Mouse (Mus musculus) forebrain, embryonic 12.5 days (tissue): ENCODE measurements at regions not wholly inside any gene's neighbourhood (a gene's known extent, or its start where the extent isn't known, plus 50 kb on each side); places are given as distances from the start of the nearest gene placed in this dataset.

Experiments used
- ATAC-seq: fragments of 200-750 bp; cut with Nextera tagmentation; 2 replicates; pipeline ENCODE4 v1.8.0; 2017; ENCODE audit warnings: moderate TSS enrichment; ENCODE audit not compliant: low FRiP score
- H3K27ac ChIP-seq: fragments of 300-500 bp; sonication (generic); 2 replicates; pipeline ENCODE4 v1.5.1; 2016; ENCODE audit warnings: mild to moderate bottlenecking
- H3K27me3 ChIP-seq: fragments of 300-500 bp; sonication (generic); 2 replicates; pipeline ENCODE4 v1.6.1; 2016; ENCODE audit warnings: mild to moderate bottlenecking
- H3K36me3 ChIP-seq: fragments of 300-500 bp; sonication (generic); replicated peaks from 2 replicates; pipeline ENCODE4 v1.6.1; 2016; ENCODE audit warnings: mild to moderate bottlenecking
- H3K4me1 ChIP-seq: fragments of 300-500 bp; sonication (generic); 2 replicates; pipeline ENCODE4 v1.6.1; 2016
- H3K4me2 ChIP-seq: fragments of 300-500 bp; sonication (generic); 2 replicates; pipeline ENCODE4 v1.6.1; 2016; ENCODE audit warnings: mild to moderate bottlenecking, moderate library complexity
- H3K4me3 ChIP-seq: fragments of 300-500 bp; sonication (generic); replicated peaks from 2 replicates; pipeline ENCODE4 v1.5.1; 2016; ENCODE audit warnings: mild to moderate bottlenecking
- H3K9ac ChIP-seq: fragments of 300-500 bp; sonication (generic); 2 replicates; pipeline ENCODE4 v1.6.1; 2016; ENCODE audit warnings: mild to moderate bottlenecking
- H3K9me3 ChIP-seq: fragments of 300-500 bp; sonication (generic); 2 replicates; pipeline ENCODE4 v1.6.1; 2016
- WGBS: fragments of 180-500 bp; shearing (Covaris S2); methylation state at CpG from one replicate; pipeline ENCODE4 v1.1.7; 2016; 5-methylcytosine and 5-hydroxymethylcytosine counted together

DNA sequence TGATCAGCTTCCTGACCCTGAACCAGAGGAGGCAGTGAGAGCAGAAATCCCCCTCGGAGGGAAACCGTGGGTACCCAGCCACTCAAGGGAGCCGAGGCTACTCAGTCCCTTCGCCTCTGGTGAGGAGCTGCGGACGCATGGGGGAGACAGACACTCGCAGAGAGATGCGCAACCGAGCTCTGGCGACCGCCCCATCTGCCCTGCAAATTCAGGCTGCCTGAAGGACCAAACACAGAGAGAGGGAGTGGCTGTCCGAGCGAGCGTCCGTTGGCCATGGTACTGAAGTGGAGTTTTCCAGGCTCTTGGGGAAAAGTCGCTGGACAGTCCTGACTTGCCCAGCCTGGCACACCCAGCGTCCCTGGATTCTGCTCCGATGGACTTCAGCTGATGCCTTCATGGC is 95.2 kb downstream of the Mrm1 start:
- 4% methylated on average over 18 of the region's 18 CpGs for WGBS
- Histone ChIP-seq H3K4me2 (no peak overlapping the region), H3K9me3 (no peaks in the 10 kb centered on the region), H3K36me3 (no peaks in the 10 kb centered on the region), H3K4me3 (no peak overlapping the region), H3K27me3 (peaks cover 63% of the 10 kb centered on the region), H3K4me1 (peaks cover 20% of the 10 kb centered on the region; the same call in 1 of the 2 replicates), H3K27ac (no peak overlapping the region), H3K9ac (no peak overlapping the region)
- 0 out of 2 replicates have a peak, but pooled peaks have one; percentile 23 for ATAC-seq

DNA sequence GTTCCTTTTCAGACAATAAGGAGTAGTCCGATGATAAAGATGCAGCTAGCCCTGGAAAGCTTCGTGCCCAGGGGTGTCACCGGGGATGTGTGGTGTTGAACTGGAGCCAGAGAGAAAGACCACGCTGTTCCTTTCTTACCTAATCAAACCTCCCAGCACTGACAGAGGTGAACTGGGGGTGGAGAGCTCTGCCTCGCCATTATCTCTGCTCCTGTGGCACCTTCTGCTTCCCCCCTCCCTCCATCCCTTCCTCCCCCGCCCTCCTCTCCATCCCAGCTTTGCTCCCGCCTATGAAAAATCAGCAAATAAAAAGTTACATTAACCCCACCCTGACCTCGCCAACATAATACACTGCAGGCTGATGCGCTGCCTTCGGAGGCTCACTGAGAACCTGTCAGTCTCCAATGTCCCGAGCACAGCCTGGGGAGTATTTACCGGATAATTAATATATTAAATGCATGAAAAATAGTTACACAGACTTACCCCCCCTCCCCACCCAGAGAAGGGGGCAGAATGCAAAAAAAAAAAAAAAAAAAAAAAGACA is 96.6 kb downstream of the Mrm1 start:
- Histone ChIP-seq H3K9ac (no peak overlapping the region), H3K4me1 (peaks cover 15% of the 10 kb centered on the region; the same call in 1 of the 2 replicates), H3K27ac (no peak overlapping the region), H3K4me2 (no peak overlapping the region), H3K9me3 (no peaks in the 10 kb centered on the region), H3K4me3 (no peak overlapping the region), H3K27me3 (peaks cover 59% of the 10 kb centered on the region), H3K36me3 (no peaks in the 10 kb centered on the region)
- WGBS: 59% methylated on average over 12 of the region's 12 CpGs
- ATAC-seq: peak; percentile 27; the same call in 1 of the 2 replicates

DNA sequence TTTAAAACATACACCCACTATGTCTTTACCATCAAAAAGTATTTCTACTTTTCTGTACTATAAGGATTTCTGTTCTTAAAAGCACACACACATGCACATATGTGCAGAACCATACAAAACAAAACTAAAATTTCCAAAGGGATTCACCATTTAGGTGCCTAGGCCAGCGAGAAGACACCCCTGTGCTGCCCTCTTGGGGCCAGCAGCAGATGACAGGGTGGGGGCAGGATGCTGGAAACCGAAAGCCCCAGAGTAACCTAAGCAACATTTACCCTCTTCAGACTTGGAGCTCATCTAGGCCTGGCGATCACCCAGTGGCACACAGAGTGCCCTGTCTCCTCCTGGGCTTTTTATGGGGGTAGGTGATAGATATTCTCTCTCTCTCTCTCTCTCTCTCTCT is 97.3 kb downstream of the Mrm1 start:
- 32% methylated on average over 3 of the region's 3 CpGs for WGBS
- no peaks in the 10 kb centered on the region for H3K36me3 ChIP-seq
- peaks cover 15% of the 10 kb centered on the region; the same call in 1 of the 2 replicates for H3K4me1 ChIP-seq
- no peak overlapping the region for H3K27ac ChIP-seq
- no peak overlapping the region for H3K4me3 ChIP-seq
- no peak overlapping the region for H3K4me2 ChIP-seq
- H3K9ac ChIP-seq: no peak overlapping the region
- peaks cover 54% of the 10 kb centered on the region for H3K27me3 ChIP-seq
- H3K9me3 ChIP-seq: no peaks in the 10 kb centered on the region
- ATAC-seq: no peak

DNA sequence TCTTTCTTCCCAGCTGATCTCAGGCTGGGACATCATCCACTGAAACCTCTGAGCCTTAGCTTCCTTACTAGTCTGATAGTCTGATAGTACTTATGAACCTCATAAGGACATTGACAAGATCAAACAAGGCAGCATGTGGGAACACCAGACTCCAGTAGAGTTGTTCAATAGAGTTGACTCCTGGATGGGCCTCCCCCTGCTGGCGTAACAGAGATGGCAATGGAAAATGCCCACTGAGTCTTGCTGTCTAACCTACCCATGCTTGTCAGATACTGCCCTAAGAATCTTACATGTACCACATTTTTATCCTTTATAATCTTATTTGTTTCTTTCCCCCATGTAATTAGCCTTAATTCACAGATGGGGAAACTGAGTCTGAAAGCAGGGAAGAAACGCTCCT is 98.2 kb downstream of the Mrm1 start:
- Histone ChIP-seq H3K4me1 (peaks cover 8% of the 10 kb centered on the region; the same call in 1 of the 2 replicates), H3K27ac (no peak overlapping the region), H3K4me2 (no peak overlapping the region), H3K27me3 (peaks cover 45% of the 10 kb centered on the region), H3K9ac (no peak overlapping the region), H3K9me3 (no peaks in the 10 kb centered on the region), H3K36me3 (no peaks in the 10 kb centered on the region), H3K4me3 (no peak overlapping the region)
- no peak for ATAC-seq
- WGBS: 76% methylated on average over 2 of the region's 2 CpGs

- Histone ChIP-seq H3K36me3 (no peaks in the 10 kb centered on the region), H3K4me3 (no peak overlapping the region), H3K27me3 (peaks cover 36% of the 10 kb centered on the region), H3K4me1 (peaks cover 6% of the 10 kb centered on the region; the same call in 1 of the 2 replicates), H3K9ac (no peak overlapping the region), H3K27ac (no peak overlapping the region), H3K4me2 (no peak overlapping the region), H3K9me3 (no peaks in the 10 kb centered on the region)
- WGBS: 92% methylated on average over 1 of the region's 1 CpGs
- ATAC-seq: no peak
These were observed 99.5 kb downstream of the Mrm1 start for GRCm38 (mm10) chr11:84719781-84720180.

DNA sequence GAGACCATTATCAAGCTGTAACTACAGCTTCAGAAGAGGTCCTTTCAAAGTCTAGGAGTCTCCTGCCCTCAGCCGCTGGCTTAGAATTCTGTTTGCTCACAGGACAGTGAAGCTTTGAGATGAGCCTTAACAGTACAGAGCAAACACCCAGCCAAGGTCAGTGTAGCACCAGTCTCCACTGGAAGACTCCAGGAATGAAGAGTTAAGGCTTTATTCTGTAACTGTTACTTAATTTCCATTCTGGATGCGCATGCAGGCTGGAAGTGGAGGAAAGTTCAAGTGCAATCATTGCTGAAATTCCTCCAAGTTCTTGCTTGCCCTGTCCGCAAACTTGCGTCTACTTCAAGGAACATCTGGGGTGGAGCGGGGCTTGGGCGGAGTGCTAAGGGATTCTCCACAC is 106.6 kb downstream of the Mrm1 start:
- WGBS: 93% methylated on average over 6 of the region's 6 CpGs
- Histone ChIP-seq H3K4me1 (peaks cover 20% of the 10 kb centered on the region), H3K27ac (no peak overlapping the region), H3K36me3 (no peaks in the 10 kb centered on the region), H3K4me3 (no peak overlapping the region), H3K27me3 (peaks cover 61% of the 10 kb centered on the region), H3K9ac (no peak overlapping the region), H3K9me3 (no peaks in the 10 kb centered on the region), H3K4me2 (no peak overlapping the region)
- ATAC-seq: no peak

GRCm38 (mm10) chr11:84711886-84712285 is 107.4 kb downstream of the Mrm1 start:
- 47% methylated on average over 6 of the region's 6 CpGs for WGBS
- Histone ChIP-seq H3K4me2 (no peak overlapping the region), H3K4me3 (no peak overlapping the region), H3K27ac (no peak overlapping the region), H3K9ac (no peak overlapping the region), H3K9me3 (no peaks in the 10 kb centered on the region), H3K36me3 (no peaks in the 10 kb centered on the region), H3K4me1 (peaks cover 29% of the 10 kb centered on the region), H3K27me3 (peaks cover 70% of the 10 kb centered on the region)
- ATAC-seq: no peak

DNA sequence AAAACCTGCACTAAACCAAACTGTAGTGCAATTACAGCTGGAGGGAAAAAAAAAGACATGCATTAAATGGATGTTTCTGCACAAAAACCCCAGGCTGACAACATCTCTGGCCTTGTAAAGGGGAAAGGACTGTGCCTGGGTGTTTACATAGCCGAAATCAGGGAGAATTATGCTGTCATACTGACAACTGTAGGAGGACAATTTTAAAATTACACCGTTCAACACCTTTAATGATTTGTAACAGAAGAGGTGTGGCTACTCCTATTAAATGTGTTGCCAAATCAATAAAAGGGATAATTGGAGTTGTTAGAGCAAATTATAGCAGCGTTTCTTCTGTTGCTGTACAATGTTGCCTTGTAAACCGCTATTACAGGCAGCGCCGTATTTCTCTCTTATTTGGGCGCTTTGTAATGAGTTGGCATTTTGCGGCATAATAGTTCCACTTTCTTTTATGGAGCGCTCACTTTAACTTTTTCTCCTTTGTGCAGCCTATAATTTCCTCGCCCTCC is 111.0 kb downstream of the Mrm1 start:
- H3K9ac ChIP-seq: no peak overlapping the region
- peak overlapping the region; percentile 56; the same call in 1 of the 2 replicates for H3K27ac ChIP-seq
- H3K36me3 ChIP-seq: no peaks in the 10 kb centered on the region
- 37% methylated on average over 10 of the region's 10 CpGs for WGBS
- H3K27me3 ChIP-seq: peaks cover 87% of the 10 kb centered on the region
- H3K4me1 ChIP-seq: peaks cover 36% of the 10 kb centered on the region
- no peak overlapping the region for H3K4me3 ChIP-seq
- no peaks in the 10 kb centered on the region for H3K9me3 ChIP-seq
- ATAC-seq: 0 out of 2 replicates have a peak, but pooled peaks have one; percentile 36
- H3K4me2 ChIP-seq: peak overlapping the region; percentile 29; the same call in 1 of the 2 replicates

DNA sequence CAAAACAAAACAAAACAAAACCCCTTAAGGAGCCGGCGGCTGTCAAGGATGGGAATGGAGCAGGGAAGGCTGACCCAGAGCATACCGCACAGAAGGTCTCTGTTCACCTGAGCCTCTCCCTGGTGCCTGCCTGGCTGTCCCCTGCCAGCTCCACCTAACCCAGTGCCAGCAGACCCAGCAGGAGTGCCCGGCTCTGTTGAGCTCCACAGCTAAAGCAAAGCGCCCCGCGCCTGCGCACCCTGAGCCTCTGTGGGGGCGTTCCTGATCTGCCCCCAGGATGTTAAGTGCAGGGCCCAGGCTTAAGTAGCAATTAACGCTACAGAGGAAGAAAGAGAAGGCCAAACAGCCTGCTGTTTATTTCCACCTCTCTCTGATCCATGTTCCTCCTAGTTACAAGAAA is 111.5 kb downstream of the Mrm1 start:
- Histone ChIP-seq H3K9me3 (no peaks in the 10 kb centered on the region), H3K27me3 (peaks cover 87% of the 10 kb centered on the region), H3K4me2 (peak overlapping the region; percentile 29), H3K4me1 (peaks cover 36% of the 10 kb centered on the region), H3K9ac (peak overlapping the region; percentile 40; the same call in 1 of the 2 replicates), H3K4me3 (no peak overlapping the region), H3K27ac (peak overlapping the region; percentile 56), H3K36me3 (no peaks in the 10 kb centered on the region)
- WGBS: 9% methylated on average over 10 of the region's 10 CpGs
- peak; percentile 55; the same call in 1 of the 2 replicates for ATAC-seq

DNA sequence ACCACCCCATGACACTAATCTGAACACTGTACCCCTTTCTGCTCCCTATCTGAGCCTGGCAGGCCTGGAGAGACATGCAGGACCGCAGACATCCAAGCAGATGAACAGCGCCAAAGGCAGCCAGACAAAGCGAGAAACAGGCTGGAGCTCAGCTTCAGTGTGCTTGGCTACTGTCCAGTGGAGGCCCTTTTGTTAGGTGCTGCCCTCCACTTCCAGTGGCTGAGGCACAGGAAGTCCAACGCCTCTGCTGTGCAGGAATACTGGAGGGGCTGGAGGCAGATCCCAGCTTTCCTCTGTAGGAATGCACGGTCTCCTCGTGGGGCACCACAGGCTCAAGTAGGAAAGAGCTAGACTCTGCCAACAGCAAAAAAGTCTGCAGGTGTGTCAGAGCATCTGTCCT is 112.6 kb downstream of the Mrm1 start:
- Histone ChIP-seq H3K36me3 (no peaks in the 10 kb centered on the region), H3K4me1 (peaks cover 46% of the 10 kb centered on the region), H3K9me3 (no peaks in the 10 kb centered on the region), H3K27ac (peak overlapping the region; percentile 4; the same call in 1 of the 2 replicates), H3K9ac (no peak overlapping the region; the same call in 1 of the 2 replicates), H3K4me2 (no peak overlapping the region), H3K4me3 (no peak overlapping the region), H3K27me3 (peaks cover 83% of the 10 kb centered on the region)
- 25% methylated on average over 6 of the region's 6 CpGs for WGBS
- no peak for ATAC-seq

DNA sequence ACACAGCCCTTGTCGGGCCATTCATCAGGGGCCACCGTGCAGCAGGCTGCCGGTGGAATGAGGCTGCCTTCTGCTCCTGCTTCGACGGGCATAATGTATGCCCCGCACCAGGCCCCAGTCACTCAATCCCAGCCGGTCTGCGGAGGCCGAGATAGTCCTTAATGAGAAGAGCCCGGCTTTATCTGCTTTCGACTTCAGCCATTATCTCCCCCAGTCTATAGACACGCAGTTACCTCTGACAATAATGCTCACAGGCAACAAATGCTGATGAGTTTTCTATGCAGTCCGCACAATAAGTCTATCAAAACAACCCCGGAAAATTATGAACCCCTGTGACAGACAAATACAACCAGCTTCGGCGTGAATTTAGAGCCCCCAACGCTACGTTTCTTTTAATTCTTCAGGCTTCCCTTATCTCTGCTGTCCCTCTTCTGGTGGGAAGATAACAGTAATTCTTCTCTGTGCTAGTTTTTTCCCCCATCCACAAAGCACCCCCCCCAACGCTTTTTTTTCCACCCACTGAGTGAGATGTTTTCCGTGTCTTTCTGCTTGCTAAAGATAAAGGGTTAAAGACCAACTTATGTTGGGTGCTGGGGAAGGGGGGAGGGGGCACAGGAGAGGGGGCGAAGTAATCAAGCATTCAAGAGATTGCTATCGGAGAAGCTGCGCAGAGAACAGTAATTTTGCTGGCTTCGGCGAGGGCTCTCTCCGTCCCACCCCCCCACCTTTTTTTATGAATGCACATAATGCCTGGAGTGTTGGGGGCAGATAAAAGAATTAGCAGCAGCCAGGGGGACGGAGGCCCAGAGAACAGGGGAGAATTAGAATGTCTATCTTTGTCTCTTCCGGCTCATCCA is 117.8 kb downstream of the Mrm1 start:
- Histone ChIP-seq H3K4me2 (peak overlapping the region; percentile 46), H3K27ac (peak overlapping the region; percentile 58), H3K27me3 (peaks cover 66% of the 10 kb centered on the region), H3K9ac (peak overlapping the region; percentile 25), H3K4me1 (peaks cover 29% of the 10 kb centered on the region), H3K9me3 (no peaks in the 10 kb centered on the region), H3K4me3 (peak overlapping the region; percentile 15; the same call in 1 of the 2 replicates), H3K36me3 (no peaks in the 10 kb centered on the region)
- 4% methylated on average over 28 of the region's 28 CpGs for WGBS
- peak; percentile 73 for ATAC-seq

- Histone ChIP-seq H3K9me3 (no peaks in the 10 kb centered on the region), H3K27ac (no peak overlapping the region), H3K9ac (no peak overlapping the region), H3K4me2 (no peak overlapping the region), H3K4me1 (peaks cover 28% of the 10 kb centered on the region), H3K36me3 (no peaks in the 10 kb centered on the region), H3K27me3 (peaks cover 53% of the 10 kb centered on the region), H3K4me3 (no peak overlapping the region)
- 57% methylated on average over 5 of the region's 5 CpGs for WGBS
- no peak for ATAC-seq
These were observed 121.8 kb downstream of the Mrm1 start for GRCm38 (mm10) chr11:84697521-84697920.
